Mouse (Mus musculus) 3134 (cell line): ENCODE data around the gene Sema3a.

Experiments
- DNase-seq: peaks from one replicate; pipeline ENCODE4 v3.0.0-alpha.2; 2011; ENCODE audit warnings: low spot score; ENCODE audit not compliant: insufficient read length; ENCODE audit errors: extremely low read depth

Sema3a gene

DNA sequence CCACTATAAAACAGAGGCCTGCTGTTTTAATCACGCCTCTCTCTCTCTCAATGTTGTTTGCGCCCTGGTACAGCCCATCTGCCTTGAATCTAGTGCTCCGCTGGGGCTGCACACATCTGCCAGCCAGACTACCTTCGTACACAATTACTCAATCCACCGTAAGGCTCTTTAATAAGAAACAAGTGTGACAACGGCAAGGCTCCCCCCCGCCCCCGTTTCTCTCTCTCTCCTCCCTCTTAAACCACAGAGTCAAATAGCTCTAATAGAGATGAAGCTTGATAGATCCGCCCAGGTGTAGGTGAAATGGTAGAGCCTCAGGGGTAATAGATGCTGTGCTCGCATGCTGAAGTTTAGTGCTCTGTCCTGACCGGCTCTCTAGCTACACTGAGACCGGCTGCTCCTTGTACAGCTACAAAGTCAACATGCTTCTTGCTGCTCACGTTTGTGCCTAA lies at the start of gene Sema3a:
Sema3a (plus strand) TSS at position 174 of the 452 bp plus-strand sequence.
- DNase-seq = no peak

DNA sequence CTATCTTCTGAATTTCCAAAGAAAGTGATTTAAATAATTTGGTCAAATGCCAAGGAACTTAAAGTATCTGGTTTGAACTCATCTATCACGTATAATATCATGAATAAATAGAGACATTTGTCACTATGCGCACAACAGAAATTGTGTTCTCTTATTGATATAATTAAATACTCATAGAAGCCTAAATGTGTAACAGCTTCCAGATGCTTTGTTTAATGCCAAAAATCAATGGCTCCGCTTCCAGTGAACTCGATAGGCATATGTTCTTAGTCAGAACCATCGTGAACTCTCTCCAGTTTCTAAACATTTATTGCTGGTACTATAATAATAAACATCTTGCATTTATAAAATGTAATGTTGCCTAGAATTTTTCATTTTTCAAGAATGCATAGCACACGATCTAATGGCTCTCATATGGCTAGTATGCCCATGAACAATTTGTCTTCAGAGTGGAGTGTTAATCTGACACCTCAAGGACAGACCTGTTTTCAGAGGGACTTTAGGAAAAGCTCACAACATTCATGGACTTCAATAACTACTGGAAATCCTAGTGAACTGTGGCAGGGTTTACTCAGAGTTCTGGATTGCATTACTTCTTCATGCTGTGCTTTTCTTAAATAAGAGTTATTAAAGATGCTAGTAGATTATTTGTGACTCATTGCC lies 40.3 kb upstream of the Sema3a start:
- no peak for DNase-seq

DNA sequence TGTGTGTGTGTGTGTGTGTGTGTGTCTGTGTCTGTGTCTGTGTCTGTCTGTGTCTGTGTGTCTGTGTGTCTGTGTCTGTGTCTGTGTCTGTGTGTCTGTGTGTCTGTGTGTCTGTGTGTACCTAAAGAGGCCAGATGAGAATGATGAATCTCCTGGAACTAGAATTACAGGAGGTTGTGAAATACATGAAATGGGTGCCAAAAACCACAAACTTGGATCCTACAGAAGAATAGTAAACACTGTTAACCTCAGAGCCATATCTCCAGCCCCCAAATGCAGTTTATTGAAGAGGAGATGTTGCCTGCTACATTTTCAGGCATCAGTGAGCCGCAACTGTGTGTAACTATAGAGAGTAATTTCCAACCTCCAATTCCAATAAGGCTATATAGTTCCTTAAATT lies 34.8 kb upstream of the Sema3a start:
- DNase-seq = peak; percentile 16

DNA sequence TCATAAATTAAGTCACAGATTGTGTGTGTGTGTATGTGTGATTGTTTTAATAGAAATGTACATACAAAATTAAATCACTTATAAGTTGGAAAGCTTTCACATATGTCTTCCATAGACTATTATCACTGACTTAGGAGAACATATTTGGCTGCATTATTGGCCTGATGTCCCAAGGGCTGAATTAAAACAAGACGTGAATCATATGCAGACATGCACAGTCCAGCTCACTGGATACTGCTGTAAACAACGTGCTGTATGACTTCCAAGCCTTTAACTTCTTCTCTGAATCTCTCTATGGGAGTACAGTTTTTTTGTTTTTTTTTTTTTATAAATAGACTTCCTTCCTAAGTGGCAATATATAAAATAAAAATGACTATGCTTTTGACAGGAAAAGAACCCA lies 15.7 kb upstream of the Sema3a start:
- DNase-seq = no peak

DNA sequence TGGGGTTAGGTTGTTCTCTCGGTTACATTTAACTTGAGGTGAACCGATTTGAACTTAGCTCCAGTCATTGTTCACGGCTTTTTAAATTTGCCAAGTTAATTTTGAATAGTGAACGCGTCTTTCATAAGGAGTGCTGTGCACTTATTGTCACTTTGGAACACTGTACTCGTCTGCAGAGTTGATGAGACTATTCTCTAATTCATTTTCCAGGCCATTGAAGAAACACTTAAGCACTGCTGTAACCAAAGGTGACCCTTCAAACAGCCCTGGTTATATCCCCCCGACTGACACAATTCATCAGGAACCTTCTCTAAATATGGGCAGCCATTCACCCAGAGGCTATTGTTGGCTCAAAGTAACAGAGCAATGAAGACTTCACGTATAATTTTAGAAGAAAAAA lies 8.0 kb upstream of the Sema3a start:
- no peak for DNase-seq

DNA sequence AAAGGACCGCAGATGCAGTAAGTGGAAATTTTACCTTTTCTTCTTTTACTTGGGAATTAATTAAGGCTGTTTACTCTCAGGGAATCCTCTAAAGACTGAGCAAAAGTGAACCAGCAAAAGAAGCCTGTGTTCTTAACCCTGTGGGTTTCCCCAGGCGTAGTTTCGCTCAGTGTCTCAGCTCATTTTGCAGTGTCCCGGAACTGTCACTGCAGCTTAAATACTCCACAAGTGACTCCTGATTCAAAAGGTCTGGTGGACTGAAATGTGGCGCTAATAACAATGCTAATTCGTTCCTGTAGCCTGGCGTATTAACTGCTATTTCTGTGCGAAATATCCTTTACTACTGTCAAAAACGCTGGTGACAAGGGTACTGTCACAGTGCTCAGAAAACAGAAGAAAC lies 543 bp downstream of the Sema3a start:
- DNase-seq = no peak

DNA sequence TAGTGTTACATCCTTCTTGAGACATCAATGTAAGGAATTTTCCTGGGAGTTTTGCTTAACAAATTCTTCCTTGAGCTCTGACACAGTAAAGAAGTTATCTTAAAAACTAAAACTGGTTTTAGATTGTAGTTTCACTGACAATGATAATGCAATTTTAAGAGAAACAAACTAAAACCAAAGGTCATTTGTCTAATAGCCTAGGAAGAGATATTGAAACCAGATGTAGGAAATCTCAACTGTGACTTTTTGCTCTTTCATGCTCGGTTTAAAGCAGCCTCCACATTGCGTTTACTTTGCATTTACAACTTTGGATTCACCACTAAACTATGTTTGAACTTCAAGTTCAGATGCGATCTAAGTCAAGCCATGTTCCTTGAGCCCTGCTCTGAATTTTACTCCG lies 982 bp downstream of the Sema3a start:
- DNase-seq = no peak

DNA sequence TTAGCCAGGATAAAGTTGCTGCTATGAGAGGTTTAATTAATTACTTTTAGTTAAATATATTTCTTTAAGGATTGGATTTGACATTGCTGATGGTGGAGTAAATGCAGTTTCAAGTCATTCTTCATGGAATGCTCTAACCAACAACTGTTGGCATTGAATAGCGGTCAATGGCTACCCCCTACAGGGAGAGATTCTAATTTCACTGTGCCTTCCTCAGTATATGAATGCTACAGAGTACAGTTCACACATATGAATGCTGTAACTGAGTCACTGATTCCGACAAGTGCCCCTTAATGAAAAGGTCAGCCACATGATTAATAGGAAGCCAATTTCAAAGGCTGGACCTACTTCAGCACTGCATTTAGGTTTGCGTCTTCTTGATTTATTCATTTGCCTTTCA lies 1.9 kb downstream of the Sema3a start:
- DNase-seq = no peak

DNA sequence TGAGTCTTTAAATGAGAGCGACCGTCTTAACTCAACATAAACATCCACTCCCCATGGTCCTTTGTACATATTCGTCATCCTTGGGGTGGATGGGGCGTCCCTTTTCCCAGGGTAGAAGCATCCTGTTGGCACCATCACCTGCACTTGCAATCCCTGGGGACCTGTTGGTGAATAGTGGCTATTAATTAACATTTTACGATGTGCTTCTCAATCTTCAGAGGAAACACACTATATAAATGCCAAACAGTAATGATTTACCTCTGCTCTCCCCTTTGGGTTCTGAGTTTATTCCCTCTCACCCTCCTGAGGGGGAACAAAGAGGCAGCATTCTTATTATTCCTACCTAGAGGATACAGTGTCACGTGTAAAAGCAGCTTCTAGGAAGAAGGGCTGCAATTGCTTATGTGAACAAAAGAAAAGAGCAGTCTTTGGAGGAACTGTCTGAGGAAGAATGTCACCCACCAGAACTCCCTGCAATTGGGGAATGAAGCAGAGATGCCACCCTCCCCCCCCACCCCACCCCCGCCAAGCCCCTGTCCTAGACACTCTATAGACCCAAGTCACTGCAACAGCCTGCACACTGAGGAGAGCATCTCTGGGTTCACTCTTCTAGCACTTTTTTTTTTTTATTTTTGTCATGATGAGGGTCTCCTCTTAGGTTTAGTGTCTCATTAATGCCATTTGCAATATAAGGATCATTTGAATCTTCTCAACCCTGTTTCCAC lies 19.7 kb downstream of the Sema3a start:
- no peak for DNase-seq

DNA sequence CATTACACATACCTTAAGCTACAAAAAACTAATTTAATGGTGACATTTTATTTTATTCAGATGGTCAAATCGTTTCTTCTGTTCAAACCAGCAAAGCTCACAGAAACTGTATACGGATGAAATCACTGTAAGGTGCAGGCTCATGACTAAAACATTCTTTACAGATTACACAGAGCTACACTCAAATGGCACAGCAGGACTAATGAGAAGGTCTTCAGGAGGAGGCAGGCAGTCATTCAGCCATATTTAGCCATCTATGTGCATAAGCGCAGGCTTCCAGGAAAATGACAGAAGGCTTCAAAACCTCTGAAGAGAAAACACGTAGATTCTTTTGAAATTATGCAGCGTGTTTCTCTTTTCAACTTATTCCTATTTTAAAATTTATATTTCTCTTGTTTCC lies 24.7 kb downstream of the Sema3a start:
- no peak for DNase-seq

DNA sequence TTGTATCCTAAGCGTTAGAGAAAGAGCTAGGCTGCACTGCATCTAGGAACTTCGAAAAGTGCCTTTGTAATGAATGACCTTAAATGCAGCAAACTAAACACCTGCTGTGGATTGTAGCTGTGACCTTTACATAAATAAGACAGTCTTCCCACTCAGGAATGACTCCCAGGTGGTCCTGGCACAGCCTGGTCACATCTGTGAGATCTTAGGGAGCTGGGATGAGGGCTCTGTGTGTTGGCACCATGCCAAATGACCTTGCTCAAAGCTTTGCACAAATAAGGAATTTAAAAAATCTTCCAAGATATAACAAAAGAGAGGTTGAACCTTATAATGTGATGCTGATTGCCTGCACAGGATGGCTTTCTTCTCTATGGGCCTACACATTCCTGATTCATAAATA lies 25.8 kb downstream of the Sema3a start:
- DNase-seq = no peak

DNA sequence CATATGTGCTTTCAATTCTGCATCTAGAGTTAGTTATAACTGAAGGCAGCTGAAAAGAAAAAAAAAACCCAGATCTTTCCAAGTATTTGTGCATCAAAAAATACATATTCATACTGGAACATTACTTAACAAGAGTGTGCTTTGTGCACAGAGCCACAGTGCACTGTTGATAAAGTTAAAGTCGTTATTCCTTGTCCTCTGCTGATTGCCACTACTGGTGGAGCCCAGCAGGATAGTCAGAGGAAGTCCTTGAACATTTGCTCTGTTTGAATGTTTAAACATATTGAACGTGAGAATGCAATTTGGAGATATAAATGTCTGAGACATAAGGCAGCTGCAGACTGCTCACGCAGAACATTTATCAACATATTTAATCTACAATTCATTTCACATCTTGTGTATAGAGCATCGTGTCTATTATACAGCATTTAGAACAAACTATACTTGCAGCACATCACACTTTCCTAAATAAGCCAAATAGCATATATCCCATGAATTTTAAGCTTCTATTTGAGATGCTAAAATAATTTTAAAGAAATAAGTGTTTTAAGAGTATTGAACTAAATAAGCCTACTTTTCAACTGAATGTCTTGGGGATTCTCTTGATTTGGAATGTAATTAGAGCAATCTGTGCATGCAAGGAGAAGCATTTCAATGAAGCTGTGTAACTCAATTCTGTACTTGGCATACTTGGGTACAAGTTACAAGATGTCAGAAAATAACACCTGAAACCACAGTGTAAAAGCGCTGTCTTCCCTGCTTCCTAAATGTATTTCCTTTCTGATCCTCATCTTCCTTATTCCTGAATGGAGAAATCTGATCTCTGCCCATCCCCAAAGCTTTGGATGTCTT lies 32.8 kb downstream of the Sema3a start:
- DNase-seq = no peak

DNA sequence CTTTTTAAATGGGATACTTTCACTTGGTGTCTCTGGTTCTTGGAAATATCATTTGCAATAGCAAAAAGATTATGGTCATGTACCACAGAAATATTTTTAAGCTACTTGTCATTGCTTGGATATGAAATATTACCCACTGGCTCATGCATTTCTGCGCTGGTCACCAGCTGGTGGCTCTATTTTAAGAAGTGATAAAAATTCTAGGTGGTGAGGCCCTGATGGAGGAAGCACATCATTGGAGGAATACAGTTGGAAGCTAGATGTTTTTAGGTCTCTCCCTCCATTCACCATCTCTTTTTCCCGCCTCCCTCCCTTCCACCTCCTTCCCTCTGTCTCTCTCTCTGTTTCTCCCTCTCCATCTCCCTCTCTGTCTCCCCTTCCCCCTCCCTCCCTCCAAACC lies 57.0 kb downstream of the Sema3a start:
- DNase-seq = no peak

DNA sequence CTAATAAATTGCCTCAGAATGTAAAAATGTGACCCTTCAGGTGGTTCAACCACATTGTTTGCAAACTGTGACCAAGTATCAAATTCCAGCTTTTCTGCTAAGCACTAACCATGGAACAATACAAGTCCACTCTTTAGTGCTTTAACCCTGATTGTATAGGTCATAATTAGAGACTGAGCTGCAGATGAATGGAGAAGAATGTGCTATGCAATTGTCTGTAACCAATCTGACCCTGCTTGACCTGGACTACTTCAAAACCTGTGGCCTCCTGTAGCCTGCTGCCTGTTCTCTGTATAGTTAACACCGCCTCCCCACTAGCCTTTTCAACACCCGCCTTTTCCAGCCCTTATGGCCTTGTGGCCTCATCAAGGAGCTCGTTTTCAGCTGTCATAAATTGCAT lies 72.7 kb downstream of the Sema3a start:
- DNase-seq = no peak

DNA sequence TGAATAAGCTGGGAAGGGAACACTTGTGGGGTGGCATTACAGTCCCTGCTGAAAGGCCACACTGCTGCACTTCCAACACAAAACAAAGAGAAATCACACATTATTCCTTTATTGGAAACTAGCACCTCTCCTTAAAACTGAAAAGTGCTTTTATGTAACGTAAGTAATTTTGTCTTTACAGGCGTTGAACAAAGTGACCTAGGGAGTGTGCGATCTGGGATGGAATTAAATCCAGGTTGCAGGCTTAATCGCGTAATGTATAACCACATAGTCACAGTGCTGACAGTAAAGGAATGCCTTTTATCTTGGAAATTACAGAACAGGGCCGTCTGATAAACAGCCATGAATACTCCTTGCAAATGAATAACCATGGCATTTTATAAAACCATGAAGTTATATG lies 74.5 kb downstream of the Sema3a start:
- no peak for DNase-seq

DNA sequence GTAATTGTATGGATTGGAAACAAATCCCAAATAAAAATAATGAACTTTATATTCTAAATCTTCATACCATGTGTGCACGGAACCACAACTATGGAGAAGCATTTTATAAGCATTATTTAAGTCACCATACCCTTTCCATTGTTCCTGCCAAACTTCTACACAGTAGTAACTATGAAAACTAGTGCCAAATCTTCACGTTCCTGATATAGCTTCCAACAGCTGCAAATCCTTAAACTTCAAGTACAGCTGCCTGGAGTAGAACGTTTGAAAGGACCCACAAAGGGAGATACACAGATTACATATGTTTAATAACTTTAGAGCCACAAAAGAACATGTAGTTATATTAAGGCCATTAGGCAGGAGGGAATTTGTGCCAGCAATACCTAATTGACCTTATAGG lies 130.1 kb downstream of the Sema3a start:
- no peak for DNase-seq

DNA sequence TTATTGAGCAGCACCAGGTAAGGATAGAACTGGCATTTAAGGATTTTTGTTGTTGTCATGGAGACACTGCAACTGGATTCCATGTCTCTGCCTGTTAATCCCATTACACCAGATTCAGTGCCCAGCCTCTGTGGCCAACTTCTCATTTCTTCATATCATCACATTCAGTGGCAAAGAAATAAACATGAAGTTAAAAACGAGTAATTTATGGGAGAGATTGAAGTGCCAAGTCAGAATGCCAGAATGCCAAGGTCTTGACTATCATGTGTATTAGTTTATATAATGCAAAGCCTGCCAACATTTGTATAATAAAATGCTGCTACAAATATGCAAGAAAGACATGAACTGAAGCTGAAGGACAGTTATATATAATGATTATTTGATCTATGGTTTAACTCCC lies 131.1 kb downstream of the Sema3a start:
- DNase-seq = peak; percentile 9

DNA sequence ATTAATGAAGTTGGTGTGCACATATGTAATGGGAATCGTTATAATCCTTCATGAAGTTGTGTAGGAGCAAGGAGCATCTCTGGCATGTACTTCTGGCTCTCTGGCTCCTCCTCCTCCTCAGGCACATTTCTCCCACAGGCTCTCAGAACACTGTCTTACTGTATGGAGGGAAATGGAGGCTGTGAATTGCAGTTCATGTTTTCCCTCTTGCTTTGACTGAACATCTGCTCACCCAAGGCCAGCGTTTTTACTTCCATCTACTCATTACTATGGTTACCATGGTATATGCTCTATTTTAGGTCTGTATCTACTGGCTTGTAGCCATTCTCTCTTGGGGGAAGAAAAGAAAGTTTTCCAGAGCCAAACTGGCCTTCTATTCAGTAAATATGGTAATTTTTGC lies 137.9 kb downstream of the Sema3a start:
- no peak for DNase-seq

DNA sequence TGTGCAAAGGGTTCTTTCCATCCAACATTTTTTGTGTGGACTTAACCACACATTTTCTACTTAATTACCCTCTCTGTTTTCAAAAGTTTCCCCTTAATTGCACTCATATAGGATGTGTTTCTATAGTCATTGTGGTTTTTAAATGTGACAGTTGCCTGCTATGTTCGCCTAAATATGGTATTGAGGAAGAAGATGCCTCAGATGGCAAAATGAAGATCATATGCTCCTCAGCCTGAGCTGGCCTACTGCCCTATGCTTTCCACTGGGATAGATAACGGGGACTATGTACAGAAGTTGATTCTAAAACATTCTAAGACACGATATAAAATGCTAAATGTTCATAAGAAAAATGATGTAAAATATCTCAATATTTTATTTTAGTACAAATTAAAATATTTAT lies 138.3 kb downstream of the Sema3a start:
- no peak for DNase-seq

DNA sequence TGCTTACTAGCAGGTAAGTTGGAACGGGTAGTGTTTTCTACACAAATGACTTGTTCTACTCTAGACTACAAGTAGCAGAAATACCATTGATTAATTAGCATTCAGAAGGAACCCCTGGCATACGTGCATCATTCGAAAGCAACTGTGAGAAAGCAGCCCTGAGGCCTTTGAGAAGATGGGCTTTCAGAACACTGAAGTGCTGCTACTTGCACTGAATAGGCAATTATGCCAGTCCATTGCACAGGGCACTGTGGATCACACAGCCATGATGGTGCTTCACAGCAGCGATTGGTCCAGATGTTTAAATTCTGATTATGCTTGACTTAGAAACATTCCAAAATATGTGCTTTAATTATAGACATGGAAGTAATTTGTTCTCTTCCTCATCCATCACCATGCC lies 187.5 kb downstream of the Sema3a start:
- no peak for DNase-seq

DNA sequence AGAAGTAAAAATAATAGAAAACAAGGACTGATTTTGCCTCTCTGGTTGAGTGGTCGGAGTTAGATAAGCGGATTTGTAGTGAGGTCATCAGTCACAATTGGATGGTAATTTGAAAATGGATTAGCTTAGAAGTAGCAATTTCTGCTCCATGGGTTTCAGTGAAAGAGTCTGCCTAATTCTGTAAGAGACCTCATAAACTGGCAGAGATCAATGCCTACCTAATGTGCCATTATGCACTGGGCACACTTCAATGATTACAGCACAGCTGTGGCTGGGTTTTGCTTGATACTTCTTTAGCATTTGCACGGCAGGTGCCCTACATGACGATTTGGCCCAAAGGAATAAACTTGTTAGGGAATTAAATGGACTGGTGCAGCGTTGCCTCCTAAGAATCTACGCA lies 188.8 kb downstream of the Sema3a start:
- DNase-seq = no peak
